Comparison of ENCODE assay signal across 18 mouse cellular contexts in the genomic region with DNA sequence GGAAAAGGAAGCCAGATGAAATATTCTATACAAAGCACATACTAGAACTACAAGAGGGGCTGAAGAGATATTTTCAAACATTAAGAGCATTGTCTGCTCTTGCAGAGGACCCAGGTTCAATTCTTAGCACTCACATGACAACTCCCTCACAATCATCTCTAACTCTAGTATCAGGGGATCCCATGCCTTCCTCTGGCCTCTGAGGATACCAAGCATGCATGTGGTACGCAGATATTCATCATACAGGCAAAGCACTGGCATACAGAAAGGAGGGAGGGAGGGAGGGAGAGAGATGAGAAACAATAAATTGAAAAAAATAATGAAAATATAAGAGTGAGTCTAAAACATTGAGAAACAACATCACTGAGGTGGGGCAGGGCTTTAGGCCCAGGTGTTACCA. TPM values are rescaled to one million over a fixed set of nuclear protein-coding genes. Genes with fewer than 3 reads are reported as not detected.
A peak's percentile ranks its signal among the peaks of the same experiment; 100 is the strongest.
DNase-seq lines count a peak whose midpoint lies in the region; ATAC-seq and TF ChIP-seq lines count a peak whose summit lies in the region.
"Had no signal": no experiment of that assay in that cellular context is flagged by ENCODE, and none has a peak within 500 bp of the region (broad histone marks: within the 10 kb centered on the region; RNA-seq: fewer than 3 reads in every experiment).

No protein-coding gene starts in this region.

- peaks cover 41 to 45% of the 10 kb centered on the region in 2 experiments for H3K4me1 ChIP-seq in MEL (ENCODE audit: control insufficient read depth in 1 of 2, insufficient read depth in 2 of 2, low read length in 2 of 2)
- peaks cover 100% of the 10 kb centered on the region for H3K4me1 ChIP-seq in liver, embryonic 13.5 days (replicated peaks)
- H3K4me1 ChIP-seq in liver, postnatal 0 days (ENCODE audit: insufficient read depth), result peaks cover 59% of the 10 kb centered on the region
- peaks cover 28% of the 10 kb centered on the region for H3K4me1 ChIP-seq in hindbrain, embryonic 10.5 days (replicated peaks)

- no peaks in the 10 kb centered on the region for H3K27me3 ChIP-seq in MEL (ENCODE audit: control insufficient read depth in 1 of 2, insufficient read depth in 2 of 2, low read length in 2 of 2)
- H3K27me3 ChIP-seq in liver, embryonic 13.5 days, result no peaks in the 10 kb centered on the region
- H3K27me3 ChIP-seq in liver, postnatal 0 days (ENCODE audit: insufficient read depth, low read length), result no peaks in the 10 kb centered on the region
- H3K27me3 ChIP-seq in hindbrain, embryonic 10.5 days (ENCODE audit: insufficient read depth, poor library complexity, severe bottlenecking), result no peaks in the 10 kb centered on the region
- H3K27me3 ChIP-seq: embryonic facial prominence, embryonic 13.5 days; forebrain, embryonic 12.5 days had no signal

- TF ChIP-seq CTCF in MEL (IDR thresholded peaks at IDR 0.05 in 2 of 3, conservative IDR thresholded peaks at IDR 0.05 in 1 of 3; ENCODE audit: control insufficient read depth in 1 of 3, insufficient read depth in 1 of 3, low read depth in 2 of 3, low read length in 3 of 3, poor library complexity in 1 of 3, severe bottlenecking in 1 of 3), result no peak
- no peak for TF ChIP-seq CTCF in liver, postnatal 0 days (IDR thresholded peaks at IDR 0.05; ENCODE audit: low read depth)

- H3K4me2 ChIP-seq in liver, embryonic 13.5 days, result peak overlapping the region; percentile 70
- peak overlapping the region; percentile 15; the same call in 1 of the 2 replicates for H3K4me2 ChIP-seq in liver, postnatal 0 days (ENCODE audit: low read depth, low read length)
- H3K4me2 ChIP-seq: embryonic facial prominence, embryonic 13.5 days; forebrain, embryonic 12.5 days; hindbrain, embryonic 14.5 days had no signal

- DNase-seq in MEL (ENCODE audit: low read depth, low spot score), result no peak
- DNase-seq in c-Kit-positive CD71-positive TER-119-positive erythroid progenitor cells, embryonic 14.5 days (ENCODE audit: low spot score), result peak; percentile 42
- DNase-seq in liver, embryonic 13.5 days, result peak; percentile 48
- DNase-seq in liver, postnatal 0 days, result no peak
- DNase-seq in lung, postnatal 10 days, result no peak
- DNase-seq in thymus, postnatal 0 days (ENCODE audit: low spot score), result no peak
- DNase-seq in hindbrain, embryonic 10.5 days (ENCODE audit: low spot score), result no peak
- DNase-seq: adrenal gland, adult 8-10 months; cerebellum, adult 11-12 months; cerebellum, adult 9-10 months; cerebellum, postnatal 25 days; gastrocnemius, postnatal 14 days; heart, postnatal 4 days had no signal

- TF ChIP-seq EP300 in MEL (IDR thresholded peaks at IDR 0.05; ENCODE audit: low read depth in 1 of 2, low read length in 2 of 2), result peak in 1 of 2 experiments; percentile 20; a peak in 1 of 4 replicates
- TF ChIP-seq EP300 in liver, postnatal 0 days (IDR thresholded peaks at IDR 0.05; ENCODE audit: low read depth), result peak; percentile 74

- H3K27ac ChIP-seq in MEL (ENCODE audit: control insufficient read depth, low read depth, low read length), result no peak overlapping the region
- peak overlapping the region; percentile 99 for H3K27ac ChIP-seq in liver, embryonic 13.5 days
- H3K27ac ChIP-seq in liver, postnatal 0 days (ENCODE audit: low read depth), result no peak overlapping the region
- no peak overlapping the region for H3K27ac ChIP-seq in hindbrain, embryonic 10.5 days
- H3K27ac ChIP-seq: embryonic facial prominence, embryonic 13.5 days; forebrain, embryonic 12.5 days; hindbrain, embryonic 14.5 days had no signal

- TF ChIP-seq POLR2A in MEL (IDR thresholded peaks at IDR 0.05; ENCODE audit: control insufficient read depth in 1 of 2, insufficient read depth in 1 of 2, low read depth in 1 of 2, low read length in 2 of 2, poor library complexity in 1 of 2), result no peak

- H3K9me3 ChIP-seq in MEL (replicated peaks; ENCODE audit: insufficient read depth, low read length), result no peaks in the 10 kb centered on the region
- H3K9me3 ChIP-seq in liver, embryonic 13.5 days (replicated peaks), result no peaks in the 10 kb centered on the region
- H3K9me3 ChIP-seq in liver, postnatal 0 days (ENCODE audit: low read length), result no peaks in the 10 kb centered on the region
- no peaks in the 10 kb centered on the region for H3K9me3 ChIP-seq in hindbrain, embryonic 10.5 days
- H3K9me3 ChIP-seq: embryonic facial prominence, embryonic 13.5 days; forebrain, embryonic 12.5 days; heart, embryonic 10.5 days had no signal

- no peak overlapping the region for H3K4me3 ChIP-seq in MEL (ENCODE audit: control insufficient read depth in 1 of 2, insufficient read depth in 1 of 2, low read depth in 2 of 2, low read length in 2 of 2)
- H3K4me3 ChIP-seq in liver, embryonic 13.5 days (replicated peaks), result peak overlapping the region; percentile 18
- H3K4me3 ChIP-seq in liver, postnatal 0 days (ENCODE audit: low read depth, low read length), result no peak overlapping the region
- H3K4me3 ChIP-seq in hindbrain, embryonic 10.5 days, result no peak overlapping the region
- H3K4me3 ChIP-seq: embryonic facial prominence, embryonic 13.5 days; forebrain, embryonic 12.5 days; heart, embryonic 10.5 days had no signal

- no peak for TF ChIP-seq RAD21 in MEL (IDR thresholded peaks at IDR 0.05; ENCODE audit: low read depth, low read length)

- 14% methylated on average over 1 of the region's 1 CpGs for WGBS in liver, embryonic 13.5 days (ENCODE audit: insufficient replicate concordance)
- 72% methylated on average over 1 of the region's 1 CpGs for WGBS in liver, postnatal 0 days (ENCODE audit: insufficient replicate concordance)
- 83% methylated on average over 1 of the region's 1 CpGs for WGBS in hindbrain, embryonic 10.5 days

- peaks cover 0 to 51% of the 10 kb centered on the region in 2 experiments; a peak in 3 of 4 replicates for H3K36me3 ChIP-seq in MEL (ENCODE audit: control insufficient read depth in 1 of 2, insufficient read depth in 2 of 2, low read length in 2 of 2)
- no peaks in the 10 kb centered on the region for H3K36me3 ChIP-seq in liver, embryonic 13.5 days
- H3K36me3 ChIP-seq in liver, postnatal 0 days (replicated peaks; ENCODE audit: insufficient read depth, low read length), result no peaks in the 10 kb centered on the region
- H3K36me3 ChIP-seq in hindbrain, embryonic 10.5 days, result no peaks in the 10 kb centered on the region
- H3K36me3 ChIP-seq: embryonic facial prominence, embryonic 13.5 days; forebrain, embryonic 12.5 days; heart, embryonic 10.5 days had no signal

- ATAC-seq in liver, embryonic 13.5 days (ENCODE audit: low read depth), result peak; percentile 18
- no peak for ATAC-seq in liver, postnatal 0 days
- ATAC-seq: forebrain, embryonic 16.5 days had no signal

- peaks cover 53% of the 10 kb centered on the region for H3K79me2 ChIP-seq in MEL (ENCODE audit: control insufficient read depth, insufficient read depth, low read length, poor library complexity)

- H3K9ac ChIP-seq in MEL (ENCODE audit: control insufficient read depth, low read depth, low read length, poor library complexity, severe bottlenecking), result no peak overlapping the region
- H3K9ac ChIP-seq in liver, embryonic 13.5 days, result peak overlapping the region; percentile 67
- H3K9ac ChIP-seq in liver, postnatal 0 days (replicated peaks), result no peak overlapping the region
- H3K9ac ChIP-seq: embryonic facial prominence, embryonic 13.5 days; forebrain, embryonic 12.5 days; hindbrain, embryonic 14.5 days had no signal

TF ChIP-seq in MEL, 35 proteins besides CTCF, POLR2A, EP300 and RAD21:
- no peak for TF ChIP-seq MAFK (IDR thresholded peaks at IDR 0.05; ENCODE audit: borderline replicate concordance, low read depth, low read length)
- no peak for TF ChIP-seq SIN3A (IDR thresholded peaks at IDR 0.05; ENCODE audit: low read length)
- TF ChIP-seq CHD1 (IDR thresholded peaks at IDR 0.05; ENCODE audit: low read depth, low read length), result no peak
- 0 out of 2 replicates have a peak, but pooled peaks have one; percentile 17 for TF ChIP-seq TAL1 (IDR thresholded peaks at IDR 0.05; ENCODE audit: low read length)
- TF ChIP-seq UBTF (IDR thresholded peaks at IDR 0.05; ENCODE audit: borderline replicate concordance, insufficient read depth, low read depth, low read length), result no peak
- peak; percentile 23; the same call in 1 of the 2 replicates for TF ChIP-seq TCF12 (IDR thresholded peaks at IDR 0.05; ENCODE audit: low read depth, low read length)
- TF ChIP-seq ZMIZ1 (IDR thresholded peaks at IDR 0.05; ENCODE audit: low read depth, low read length), result no peak
- no peak for TF ChIP-seq SMC3 (IDR thresholded peaks at IDR 0.05; ENCODE audit: low read depth, low read length)
- TF ChIP-seq NRF1 (IDR thresholded peaks at IDR 0.05; ENCODE audit: insufficient read depth, low read depth, low read length, poor library complexity, severe bottlenecking), result no peak
- TF ChIP-seq GABPA (IDR thresholded peaks at IDR 0.05; ENCODE audit: low read depth, low read length), result no peak

RNA-seq across cellular contexts. Expression of gene Pacsin2, which starts 35.8 kb away (rescaled TPM):
- total RNA-seq in MEL (2012; rRNA removed), result 58.7 and 64.7 TPM in 2 replicates
- polyA plus RNA-seq in MEL (2012; ENCODE audit: insufficient read depth in 1 of 2, insufficient read length in 2 of 2, low read depth in 1 of 2, low replicate concordance in 2 of 2, missing spikeins in 1 of 2), result 100 to 1,000 TPM; 103 to 425 TPM
- 45.0 and 58.2 TPM in 2 replicates for polyA plus RNA-seq in liver, embryonic 13.5 days (2015; fragmentation: Nextera tagmentation; extraction: Ambion mirVana)
- polyA plus RNA-seq in liver, postnatal 0 days (2015; fragmentation: Nextera tagmentation; extraction: Ambion mirVana), result 20.6 and 24.3 TPM in 2 replicates
- 24.7 and 24.8 TPM in 2 replicates for polyA plus RNA-seq in thymus, postnatal 0 days (2015; fragmentation: Nextera tagmentation; extraction: Ambion mirVana)
- 53.3 and 57.7 TPM in 2 replicates for polyA plus RNA-seq in hindbrain, embryonic 10.5 days (2016; fragmentation: Nextera tagmentation; extraction: Ambion mirVana)

Comparison
In these comparisons a context has a peak if more than half of its experiments do, and no peak if none do; other contexts are left out.
1. DNase-seq: peak in c-Kit-positive CD71-positive TER-119-positive erythroid progenitor cells, embryonic 14.5 days (single experiment) and liver, embryonic 13.5 days (single experiment); none in MEL (single experiment), liver, postnatal 0 days (single experiment), lung, postnatal 10 days (single experiment), thymus, postnatal 0 days (single experiment) and hindbrain, embryonic 10.5 days (single experiment).